Mouse (Mus musculus) thymus, adult 2 months (tissue): Measurements from ENCODE around the gene Elmo3.

Experiments
- CTCF ChIP-seq: fragments of 200-500 bp; IDR thresholded peaks from 2 replicates; pipeline ENCODE4 v1.5.1; 2012; ENCODE audit warnings: mild to moderate bottlenecking, control low read depth, low read length, moderate library complexity, borderline replicate concordance; ENCODE audit not compliant: control insufficient read depth, poor library complexity, insufficient read depth; ENCODE audit errors: extremely low read depth
- POLR2A ChIP-seq: fragments of 200-500 bp; IDR thresholded peaks from 2 replicates; pipeline ENCODE4 v1.6.1; 2012; ENCODE audit warnings: mild to moderate bottlenecking, low read length, control low read depth, moderate library complexity; ENCODE audit not compliant: control insufficient read depth, poor library complexity, insufficient read depth; ENCODE audit errors: extremely low read depth

DNA sequence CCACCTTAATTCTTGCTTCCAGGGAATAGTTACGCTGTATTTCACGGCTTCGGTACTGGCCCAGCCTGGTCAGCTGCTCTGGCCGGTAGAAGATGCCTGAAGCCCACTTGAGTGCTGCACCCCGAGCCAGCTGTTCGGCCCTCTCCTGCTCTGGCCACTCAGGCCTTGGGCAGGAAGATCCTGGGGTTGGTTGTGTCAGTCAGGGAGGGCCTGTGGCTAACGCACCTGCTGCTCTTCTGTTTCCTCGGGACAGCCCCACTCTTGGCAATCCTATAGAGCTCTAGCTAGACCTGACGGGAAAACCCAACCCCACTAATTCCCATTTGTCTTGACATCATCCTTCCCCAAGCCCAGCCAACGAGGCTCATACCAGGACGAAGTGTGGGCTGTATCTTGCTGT lies 10.1 kb upstream of the Elmo3 start:
- TF ChIP-seq CTCF (no peak), POLR2A (no peak)
